Mouse (Mus musculus): Measurements from ENCODE around the gene Tfb2m. TPM values are rescaled to one million over a fixed set of nuclear protein-coding genes. Genes with fewer than 3 reads are reported as not detected.
A peak's percentile ranks its signal among the peaks of the same experiment; 100 is the strongest.

The Tfb2m gene
- total and polyA plus RNA-seq, 3 experiments, result 13.1 to 53.1 (median 48.3) TPM

DNA sequence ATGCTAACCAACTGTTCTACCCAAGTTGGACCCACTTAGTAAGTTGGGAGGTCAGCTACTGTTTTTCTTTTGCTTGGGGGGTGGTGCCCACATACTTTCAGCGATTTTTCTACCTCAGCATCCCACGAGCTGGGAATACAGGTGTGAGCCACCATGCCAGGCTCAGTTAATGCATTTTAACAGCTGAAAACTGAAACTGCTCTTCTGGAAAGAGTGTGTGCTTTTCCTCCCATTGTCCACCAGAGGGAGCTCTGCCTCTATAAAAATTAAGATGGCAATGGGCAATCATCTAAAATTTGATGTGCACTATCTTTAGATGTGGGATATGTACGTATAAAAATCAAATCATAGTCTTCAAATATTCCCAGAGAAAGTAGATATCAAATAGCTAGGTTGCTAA lies 43.5 kb downstream of the Tfb2m start:
- no peak overlapping the region for H3K27ac ChIP-seq (ENCODE audit: insufficient read depth, low read depth)
- H3K4me1 ChIP-seq (ENCODE audit: control insufficient read depth in 1 of 2, insufficient read depth in 2 of 2), result no peaks in the 10 kb centered on the region
- in situ Hi-C loops (cut with MboI; ENCODE audit: low pct_ligation_motif_present, low pct_unique_long_range_greater_than_20kb, low sequenced_read_pairs) (loop anchor here (10.0 kb wide), 1 partner anchor 122 kb away; no protein-coding TSS in a partner anchor), dilution Hi-C loops (cut with MboI; ENCODE audit: extremely low pct_ligation_motif_present, extremely low pct_unique_long_range_greater_than_20kb, low sequenced_read_pairs) (no loop called here)
- H3K36me3 ChIP-seq (replicated peaks in 1 of 2; ENCODE audit: control insufficient read depth in 1 of 2, insufficient read depth in 1 of 2, low read length in 1 of 2), result peaks cover 0 to 39% of the 10 kb centered on the region in 2 experiments
- H3K9ac ChIP-seq (ENCODE audit: insufficient read depth, low read depth), result no peak overlapping the region
- H3K4me3 ChIP-seq (replicated peaks in 1 of 3; ENCODE audit: low read depth in 2 of 3, low read length in 2 of 3, poor library complexity in 1 of 3), result no peak overlapping the region
- DNase-seq (ENCODE audit: extremely low read depth), result peak; percentile 47
- H3K79me2 ChIP-seq (replicated peaks; ENCODE audit: control insufficient read depth, extremely low read depth, insufficient read depth, poor library complexity, severe bottlenecking), result no peaks in the 10 kb centered on the region
- no peak overlapping the region for H3K4me2 ChIP-seq (ENCODE audit: insufficient read depth, low read depth, poor library complexity, severe bottlenecking)
- no peaks in the 10 kb centered on the region for H3K9me3 ChIP-seq (replicated peaks; ENCODE audit: low read length)
- H3K27me3 ChIP-seq (replicated peaks), result no peaks in the 10 kb centered on the region
- peak; percentile 58 for TF ChIP-seq RAD21 (IDR thresholded peaks at IDR 0.05; ENCODE audit: low read depth, low read length)
- peak; percentile 31 for TF ChIP-seq SMC3 (IDR thresholded peaks at IDR 0.05; ENCODE audit: low read depth, low read length)
- peak; percentile 70 to 75 for TF ChIP-seq CTCF (conservative IDR thresholded peaks at IDR 0.05 in 1 of 2, IDR thresholded peaks at IDR 0.05 in 1 of 2; ENCODE audit: low read depth in 2 of 2, low read length in 2 of 2)
- TF ChIP-seq ZC3H11A (IDR thresholded peaks at IDR 0.05; ENCODE audit: low read depth, low read length), result no peak

DNA sequence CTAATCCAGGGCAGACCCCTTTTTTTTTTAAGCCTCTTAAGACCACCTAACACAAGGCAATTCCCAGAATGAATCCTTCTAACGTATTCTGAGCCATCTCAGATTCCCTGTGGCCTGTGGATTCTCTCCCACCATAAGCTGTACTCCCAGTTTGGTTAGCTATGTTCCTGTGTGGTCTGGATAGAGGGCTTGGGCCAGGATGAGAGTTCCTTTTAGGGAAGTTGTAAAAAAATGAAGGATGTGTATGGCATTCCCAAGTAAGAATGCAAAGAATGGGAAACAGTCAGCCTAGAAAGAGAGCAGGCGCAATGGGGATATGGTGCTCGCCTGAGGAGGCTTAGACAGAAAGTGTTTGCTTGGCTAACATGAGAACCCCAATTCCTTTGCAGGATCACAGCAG lies 46.8 kb downstream of the Tfb2m start:
- Histone ChIP-seq H3K36me3 (replicated peaks in 1 of 2; ENCODE audit: control insufficient read depth in 1 of 2, insufficient read depth in 1 of 2, low read length in 1 of 2) (peaks cover 0 to 32% of the 10 kb centered on the region in 2 experiments), H3K27ac (ENCODE audit: insufficient read depth, low read depth) (no peak overlapping the region), H3K9me3 (replicated peaks; ENCODE audit: low read length) (no peaks in the 10 kb centered on the region), H3K27me3 (replicated peaks) (no peaks in the 10 kb centered on the region), H3K4me1 (ENCODE audit: control insufficient read depth in 1 of 2, insufficient read depth in 2 of 2) (no peaks in the 10 kb centered on the region), H3K4me3 (replicated peaks in 1 of 3; ENCODE audit: low read depth in 2 of 3, low read length in 2 of 3, poor library complexity in 1 of 3) (no peak overlapping the region), H3K9ac (ENCODE audit: insufficient read depth, low read depth) (no peak overlapping the region), H3K79me2 (replicated peaks; ENCODE audit: control insufficient read depth, extremely low read depth, insufficient read depth, poor library complexity, severe bottlenecking) (no peaks in the 10 kb centered on the region), H3K4me2 (ENCODE audit: insufficient read depth, low read depth, poor library complexity, severe bottlenecking) (no peak overlapping the region)
- in situ Hi-C loops (cut with MboI; ENCODE audit: low pct_ligation_motif_present, low pct_unique_long_range_greater_than_20kb, low sequenced_read_pairs), result no loop called here
- dilution Hi-C loops (cut with MboI; ENCODE audit: extremely low pct_ligation_motif_present, extremely low pct_unique_long_range_greater_than_20kb, low sequenced_read_pairs), result no loop called here
- DNase-seq (ENCODE audit: extremely low read depth), result no peak
- TF ChIP-seq RAD21 (IDR thresholded peaks at IDR 0.05; ENCODE audit: low read depth, low read length) (no peak), MAZ (IDR thresholded peaks at IDR 0.05; ENCODE audit: low read depth, low read length) (no peak), ZNF384 (IDR thresholded peaks at IDR 0.05; ENCODE audit: low read depth, low read length) (no peak), SMC3 (IDR thresholded peaks at IDR 0.05; ENCODE audit: low read depth, low read length) (no peak), USF1 (IDR thresholded peaks at IDR 0.05; ENCODE audit: low read depth, low read length) (no peak), TCF12 (IDR thresholded peaks at IDR 0.05; ENCODE audit: low read depth, low read length) (no peak), UBTF (IDR thresholded peaks at IDR 0.05; ENCODE audit: low read depth, low read length) (no peak), MXI1 (IDR thresholded peaks at IDR 0.05; ENCODE audit: low read depth, low read length) (no peak), PAX5 (IDR thresholded peaks at IDR 0.05; ENCODE audit: low read length) (no peak), ZC3H11A (IDR thresholded peaks at IDR 0.05; ENCODE audit: low read depth, low read length) (no peak)

DNA sequence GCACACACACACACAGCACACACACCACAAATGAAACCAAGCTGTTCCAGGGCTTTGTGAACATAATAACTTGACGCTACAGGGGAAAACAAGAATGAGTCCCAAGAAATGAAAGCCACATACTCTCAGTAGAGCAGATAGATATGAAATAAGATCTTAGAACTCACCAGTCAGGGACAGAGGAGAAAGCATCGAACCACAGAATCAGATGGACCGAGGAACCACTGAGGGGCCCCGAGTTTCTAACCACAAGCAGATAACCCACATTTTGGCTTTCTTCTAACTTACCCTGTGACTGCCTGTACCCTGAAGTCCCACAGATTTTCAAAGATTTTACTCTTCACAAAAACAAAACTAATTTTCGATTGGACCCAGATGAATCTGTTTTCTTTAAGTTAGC lies 53.2 kb downstream of the Tfb2m start:
- dilution Hi-C loops (cut with MboI; ENCODE audit: extremely low pct_ligation_motif_present, extremely low pct_unique_long_range_greater_than_20kb, low sequenced_read_pairs) (no loop called here), in situ Hi-C loops (cut with MboI; ENCODE audit: low pct_ligation_motif_present, low pct_unique_long_range_greater_than_20kb, low sequenced_read_pairs) (no loop called here)
- Histone ChIP-seq H3K4me3 (replicated peaks in 1 of 3; ENCODE audit: low read depth in 2 of 3, low read length in 2 of 3, poor library complexity in 1 of 3) (no peak overlapping the region), H3K4me2 (ENCODE audit: insufficient read depth, low read depth, poor library complexity, severe bottlenecking) (no peak overlapping the region), H3K4me1 (ENCODE audit: control insufficient read depth in 1 of 2, insufficient read depth in 2 of 2) (peaks cover 3 to 5% of the 10 kb centered on the region in 2 experiments; a peak in 2 of 4 replicates), H3K9ac (ENCODE audit: insufficient read depth, low read depth) (no peak overlapping the region), H3K79me2 (replicated peaks; ENCODE audit: control insufficient read depth, extremely low read depth, insufficient read depth, poor library complexity, severe bottlenecking) (no peaks in the 10 kb centered on the region), H3K27me3 (replicated peaks) (no peaks in the 10 kb centered on the region), H3K9me3 (replicated peaks; ENCODE audit: low read length) (peaks cover 5% of the 10 kb centered on the region), H3K36me3 (replicated peaks in 1 of 2; ENCODE audit: control insufficient read depth in 1 of 2, insufficient read depth in 1 of 2, low read length in 1 of 2) (peaks cover 0 to 23% of the 10 kb centered on the region in 2 experiments), H3K27ac (ENCODE audit: insufficient read depth, low read depth) (no peak overlapping the region)
- no peak for DNase-seq (ENCODE audit: extremely low read depth)
- TF ChIP-seq POLR2AphosphoS2 (IDR thresholded peaks at IDR 0.05; ENCODE audit: low read depth, low read length) (no peak), MAZ (IDR thresholded peaks at IDR 0.05; ENCODE audit: low read depth, low read length) (no peak), JUN (IDR thresholded peaks at IDR 0.05; ENCODE audit: insufficient read depth, low read depth, low read length) (no peak), PAX5 (IDR thresholded peaks at IDR 0.05; ENCODE audit: low read length) (no peak), TBP (conservative IDR thresholded peaks at IDR 0.05; ENCODE audit: low read depth, low read length) (no peak), NRF1 (IDR thresholded peaks at IDR 0.05; ENCODE audit: low read depth, low read length) (no peak), MEF2A (IDR thresholded peaks at IDR 0.05; ENCODE audit: borderline replicate concordance, low read depth, low read length) (no peak), KAT2A (IDR thresholded peaks at IDR 0.05; ENCODE audit: insufficient replicate concordance, low read length) (no peak), CTCF (conservative IDR thresholded peaks at IDR 0.05 in 1 of 2, IDR thresholded peaks at IDR 0.05 in 1 of 2; ENCODE audit: low read depth in 2 of 2, low read length in 2 of 2) (no peak), MAX (IDR thresholded peaks at IDR 0.05; ENCODE audit: low read length) (no peak), RAD21 (IDR thresholded peaks at IDR 0.05; ENCODE audit: low read depth, low read length) (no peak)

All from CH12.LX (cell line).